Mouse (Mus musculus) testis, adult 2 months (tissue): ENCODE results near the gene Gm17332. TPM values are rescaled to one million over a fixed set of nuclear protein-coding genes. Genes with fewer than 3 reads are reported as not detected.
"Not testable (repeated sequence)": the region's sequence is repeated elsewhere in the genome, so short reads cannot be mapped to it uniquely, and the experiment has no call there.

ENCODE experiments used
- H3K27ac ChIP-seq: fragments of 200-500 bp; 2 replicates; pipeline ENCODE4 v1.5.1; 2012; ENCODE audit warnings: low read depth, low read length; ENCODE audit not compliant: control insufficient read depth, insufficient read depth
- H3K27me3 ChIP-seq: fragments of 200-500 bp; 2 replicates; pipeline ENCODE4 v1.6.1; 2012; ENCODE audit warnings: mild to moderate bottlenecking, low read length, moderate library complexity; ENCODE audit not compliant: control insufficient read depth, insufficient read depth
- H3K36me3 ChIP-seq: fragments of 200-500 bp; 2 replicates; pipeline ENCODE4 v1.6.1; 2012; ENCODE audit warnings: mild to moderate bottlenecking, low read length; ENCODE audit not compliant: control insufficient read depth, insufficient read depth
- H3K4me1 ChIP-seq: fragments of 200-500 bp; 2 replicates; pipeline ENCODE4 v1.6.1; 2012; ENCODE audit warnings: low read length; ENCODE audit not compliant: control insufficient read depth, insufficient read depth
- H3K4me3 ChIP-seq: fragments of 200-500 bp; 2 replicates; pipeline ENCODE4 v1.5.1; 2012; ENCODE audit warnings: low read depth, mild to moderate bottlenecking, low read length, moderate library complexity, mixed read lengths; ENCODE audit not compliant: control insufficient read depth
- CTCF ChIP-seq: fragments of 200-500 bp; IDR thresholded peaks from 2 replicates; pipeline ENCODE4 v1.5.1; 2012; ENCODE audit warnings: low read depth, mild to moderate bottlenecking, inconsistent platforms, low read length, moderate library complexity; ENCODE audit not compliant: control insufficient read depth, insufficient read depth, insufficient replicate concordance
- POLR2A ChIP-seq: fragments of 200-500 bp; IDR thresholded peaks from 2 replicates; pipeline ENCODE4 v1.6.1; 2012; ENCODE audit warnings: low read depth, mild to moderate bottlenecking, inconsistent platforms, low read length, moderate library complexity; ENCODE audit not compliant: control insufficient read depth
- polyA plus RNA-seq: library from polyadenylated mRNA; depleted of rRNA; stranded (reverse); fragments of >200 nt; gene quantifications from 2 replicates; pipeline ENCODE4 v1.2.3, GENCODE M21; 2012; rRNA removed

Gm17332 gene
- polyA plus RNA-seq, 1 experiment, result not detected

GRCm38 (mm10) chr11:31169161-31170051, 12.9 kb downstream of the Gm17332 start:
- H3K27ac ChIP-seq, result no peak overlapping the region; the same call in 1 of the 2 replicates
- no peaks in the 10 kb centered on the region for H3K36me3 ChIP-seq
- H3K4me1 ChIP-seq, result peaks cover 8% of the 10 kb centered on the region
- peak overlapping the region; percentile 47 for H3K4me3 ChIP-seq
- TF ChIP-seq CTCF, result no peak
- TF ChIP-seq POLR2A, result no peak
- no peaks in the 10 kb centered on the region; the same call in 1 of the 2 replicates for H3K27me3 ChIP-seq

- Histone ChIP-seq H3K36me3 (no peaks in the 10 kb centered on the region), H3K4me3 (no peak overlapping the region; the same call in 1 of the 2 replicates), H3K27ac (no peak overlapping the region), H3K27me3 (no peaks in the 10 kb centered on the region; the same call in 1 of the 2 replicates), H3K4me1 (peaks cover 8% of the 10 kb centered on the region)
- TF ChIP-seq POLR2A (no peak), CTCF (no peak)
These were observed 13.5 kb downstream of the Gm17332 start for GRCm38 (mm10) chr11:31168831-31169160.

GRCm38 (mm10) chr11:31157021-31157420, 25.2 kb downstream of the Gm17332 start:
- no peaks in the 10 kb centered on the region for H3K36me3 ChIP-seq
- H3K4me1 ChIP-seq, result no peaks in the 10 kb centered on the region
- H3K27me3 ChIP-seq, result no peaks in the 10 kb centered on the region
- no peak overlapping the region for H3K27ac ChIP-seq
- TF ChIP-seq POLR2A (no peak), CTCF (no peak)
- no peak overlapping the region for H3K4me3 ChIP-seq

- not testable (repeated sequence) for H3K4me3 ChIP-seq, H3K4me1 ChIP-seq, H3K36me3 ChIP-seq, H3K27me3 ChIP-seq, H3K27ac ChIP-seq
These were observed 43.9 kb downstream of the Gm17332 start for GRCm38 (mm10) chr11:31138394-31138793.

GRCm38 (mm10) chr11:31134824-31135223, 47.4 kb downstream of the Gm17332 start:
- H3K27ac ChIP-seq, H3K4me3 ChIP-seq, H3K36me3 ChIP-seq, H3K4me1 ChIP-seq, H3K27me3 ChIP-seq: not testable (repeated sequence)

GRCm38 (mm10) chr11:31133726-31134125, 48.5 kb downstream of the Gm17332 start:
- not testable (repeated sequence) for H3K27me3 ChIP-seq, H3K27ac ChIP-seq, H3K36me3 ChIP-seq, H3K4me3 ChIP-seq, H3K4me1 ChIP-seq

Other genes with a start within 250 kb of the Gm17332 start
- 35.2 and 48.0 TPM in 2 replicates for gene Erlec1, start 228.1 kb downstream of the Gm17332 start, polyA plus RNA-seq
- gene Chac2, start 196.1 kb downstream of the Gm17332 start, polyA plus RNA-seq, result 1.6 and 1.9 TPM in 2 replicates
- gene Stc2, start 187.6 kb upstream of the Gm17332 start, polyA plus RNA-seq, result 0.65 and 0.77 TPM in 2 replicates